Mouse (Mus musculus): ENCODE measurements around the gene Prl2b1.

Gene Prl2b1

GRCm38 (mm10) chr13:27390746-27391145 lies at the start of gene Prl2b1:
TSS of gene Prl2b1 (minus strand) at chr13:27390846.
- no peak for DNase-seq

DNA sequence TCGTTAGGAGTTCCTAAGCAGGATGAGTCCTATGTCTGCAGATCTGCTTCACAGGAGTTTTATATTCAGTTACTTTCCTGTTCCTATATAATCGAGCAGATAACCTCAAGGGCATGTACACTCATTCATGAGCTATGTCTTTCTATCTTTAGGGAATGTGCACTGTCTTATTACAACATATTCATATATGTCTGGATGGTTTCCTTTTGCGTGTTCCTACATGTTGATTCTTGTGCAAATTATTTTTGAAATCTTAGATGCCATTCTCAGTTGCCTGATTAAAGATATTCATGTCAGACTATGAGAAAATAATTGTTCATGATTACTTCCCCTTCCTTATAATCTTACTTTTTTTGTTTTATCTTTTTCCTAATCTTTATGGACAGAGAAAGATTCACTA lies 47.9 kb upstream of the Prl2b1 start, which contains the start of gene Prl8a6:
TSS of gene Prl8a6 (minus strand) at position 101 of the 400 bp plus-strand sequence.
- no peak for DNase-seq

DNA sequence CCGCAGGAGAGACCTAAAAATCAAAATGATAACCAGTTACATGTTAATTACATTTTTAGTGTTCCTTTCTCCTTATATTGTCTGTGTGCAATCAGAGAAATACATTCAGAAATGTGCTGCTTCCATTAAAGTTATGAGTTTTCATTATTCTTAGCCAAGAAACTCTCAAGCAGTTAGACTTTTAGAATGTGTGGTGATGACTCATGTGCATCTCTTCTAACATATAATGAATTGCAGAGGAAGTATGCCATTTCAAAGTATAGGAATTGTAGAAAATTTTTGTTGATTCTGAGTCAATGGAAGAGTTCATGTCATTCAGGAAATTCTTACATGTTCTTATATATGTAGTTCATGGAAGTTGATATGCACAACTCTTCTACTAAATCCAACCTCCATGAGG lies 42.5 kb upstream of the Prl2b1 start:
- DNase-seq, result no peak

GRCm38 (mm10) chr13:27413640-27414039 lies 23.0 kb upstream of the Prl2b1 start:
- no peak for DNase-seq

- DNase-seq, result no peak
Observed at GRCm38 (mm10) chr13:27399061-27399724, 8.5 kb upstream of the Prl2b1 start.

- no peak for DNase-seq
Observed at GRCm38 (mm10) chr13:27345373-27345772, 45.3 kb downstream of the Prl2b1 start, which contains the start of gene Prl8a2. TSS of gene Prl8a2 (plus strand) at chr13:27345673.

DNA sequence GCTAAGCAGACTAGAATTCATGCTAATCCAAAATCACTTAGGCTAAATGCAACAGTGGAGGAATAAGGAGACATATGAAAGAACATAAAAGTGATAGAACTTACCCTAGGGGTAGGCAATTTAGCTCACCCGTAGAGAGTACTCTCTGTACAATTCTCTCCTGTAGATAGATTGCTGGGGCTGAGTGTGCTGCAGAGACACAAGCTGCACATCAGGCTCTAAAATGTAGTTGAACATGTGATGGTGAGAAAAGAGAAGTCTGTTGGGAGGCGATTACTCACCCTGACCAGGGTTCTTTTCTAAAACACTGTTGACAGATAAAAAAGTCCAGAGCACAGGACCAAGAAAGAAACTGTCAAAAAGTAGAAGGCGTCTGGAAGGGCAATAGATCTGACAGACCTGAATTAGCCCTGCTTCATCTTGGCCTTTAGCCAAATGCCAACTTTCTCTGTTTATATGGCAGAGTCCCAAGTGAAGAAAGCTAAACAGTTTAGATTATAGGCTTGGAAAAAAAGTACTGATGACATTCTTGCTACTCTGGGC lies 47.8 kb downstream of the Prl2b1 start:
- no peak for DNase-seq

DNA sequence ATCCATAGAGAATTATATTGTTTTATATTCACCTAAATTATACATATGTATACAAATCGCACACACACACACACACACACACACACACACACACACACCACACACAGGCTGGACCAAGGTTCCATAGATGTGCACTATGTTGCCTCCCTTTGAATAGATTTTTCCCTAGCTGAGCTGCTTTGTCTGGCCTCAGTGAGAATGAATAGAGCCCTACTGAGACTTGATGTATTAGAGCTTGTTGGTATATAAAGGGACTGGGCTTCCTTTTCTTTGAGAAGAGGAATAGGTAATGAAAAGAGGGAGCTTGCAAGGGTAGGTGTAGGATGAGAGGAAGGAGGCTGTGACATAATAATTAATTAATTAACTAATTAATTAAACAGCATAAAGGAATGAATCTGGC lies 55.7 kb downstream of the Prl2b1 start:
- DNase-seq, result no peak
